Mouse (Mus musculus) lung, postnatal 0 days (tissue): ENCODE measurements at regions not wholly inside any gene's neighbourhood (a gene's known extent, or its start where the extent isn't known, plus 50 kb on each side); places are given as distances from the start of the nearest gene placed in this dataset.

Experiments used
- CTCF ChIP-seq: IDR thresholded peaks from 2 replicates; pipeline ENCODE4 v1.5.1; 2016; ENCODE audit warnings: antibody characterized with exemption, mild to moderate bottlenecking
- EP300 ChIP-seq: IDR thresholded peaks from 2 replicates; pipeline ENCODE4 v1.6.1; 2016; ENCODE audit warnings: antibody characterized with exemption, mild to moderate bottlenecking, control low read depth

DNA sequence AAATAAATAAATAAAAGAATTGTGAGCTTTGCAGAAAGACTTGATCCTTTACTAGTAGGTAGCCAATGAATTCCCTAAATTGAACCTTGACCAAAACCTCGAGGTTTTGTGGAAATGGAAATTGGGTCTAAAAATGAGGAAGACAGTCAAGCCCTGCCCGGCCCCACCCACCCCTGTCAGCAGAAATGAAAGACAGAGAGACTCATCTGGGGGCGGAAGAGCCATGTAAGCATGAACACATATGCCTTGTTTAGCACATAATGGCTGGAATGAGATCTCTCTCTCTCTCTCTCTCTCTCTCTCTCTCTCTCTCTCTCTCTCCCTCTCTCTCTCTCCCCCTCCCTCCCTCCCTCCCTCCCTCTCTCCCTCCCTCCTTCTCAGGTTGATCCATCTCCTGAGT, 1451.3 kb upstream of the Gm6569 start:
- TF ChIP-seq CTCF (no peak), EP300 (no peak)
